Mouse (Mus musculus): ENCODE data around the gene Dchs2. TPM values are rescaled to one million over a fixed set of nuclear protein-coding genes. Genes with fewer than 3 reads are reported as not detected.
"Not testable (repeated sequence)": the region's sequence is repeated elsewhere in the genome, so short reads cannot be mapped to it uniquely, and the experiment has no call there.

Dchs2 gene
- polyA plus RNA-seq, 1 experiment from 2014 or later, result 0.12 TPM

DNA sequence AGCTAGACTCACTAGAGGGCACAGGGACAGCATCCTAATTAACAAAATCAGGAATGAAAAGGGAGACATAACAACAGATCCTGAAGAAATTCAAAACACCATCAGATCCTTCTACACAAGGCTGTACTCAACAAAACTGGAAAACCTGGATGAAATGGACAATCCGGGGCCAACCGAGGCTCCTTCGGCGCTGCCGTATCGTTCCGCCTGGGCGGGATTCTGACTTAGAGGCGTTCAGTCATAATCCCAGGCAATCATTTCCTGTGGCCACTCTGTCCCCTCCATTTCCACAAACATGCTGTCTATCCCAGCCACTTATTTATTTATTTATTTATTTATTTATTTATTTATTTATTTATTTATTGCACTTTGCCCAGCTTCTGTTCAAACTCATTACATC is 3.8 kb upstream of the Dchs2 start:
- not testable (repeated sequence) for H3K9ac ChIP-seq; H3K9me3 ChIP-seq (replicated peaks); H3K4me2 ChIP-seq; H3K4me3 ChIP-seq; ATAC-seq; H3K27ac ChIP-seq; H3K36me3 ChIP-seq (ENCODE audit: poor library complexity, severe bottlenecking)
- Histone ChIP-seq H3K4me1 (peaks cover 22% of the 10 kb centered on the region), H3K27me3 (peaks cover 48% of the 10 kb centered on the region)
- WGBS, result 95% methylated on average over 9 of the region's 9 CpGs

DNA sequence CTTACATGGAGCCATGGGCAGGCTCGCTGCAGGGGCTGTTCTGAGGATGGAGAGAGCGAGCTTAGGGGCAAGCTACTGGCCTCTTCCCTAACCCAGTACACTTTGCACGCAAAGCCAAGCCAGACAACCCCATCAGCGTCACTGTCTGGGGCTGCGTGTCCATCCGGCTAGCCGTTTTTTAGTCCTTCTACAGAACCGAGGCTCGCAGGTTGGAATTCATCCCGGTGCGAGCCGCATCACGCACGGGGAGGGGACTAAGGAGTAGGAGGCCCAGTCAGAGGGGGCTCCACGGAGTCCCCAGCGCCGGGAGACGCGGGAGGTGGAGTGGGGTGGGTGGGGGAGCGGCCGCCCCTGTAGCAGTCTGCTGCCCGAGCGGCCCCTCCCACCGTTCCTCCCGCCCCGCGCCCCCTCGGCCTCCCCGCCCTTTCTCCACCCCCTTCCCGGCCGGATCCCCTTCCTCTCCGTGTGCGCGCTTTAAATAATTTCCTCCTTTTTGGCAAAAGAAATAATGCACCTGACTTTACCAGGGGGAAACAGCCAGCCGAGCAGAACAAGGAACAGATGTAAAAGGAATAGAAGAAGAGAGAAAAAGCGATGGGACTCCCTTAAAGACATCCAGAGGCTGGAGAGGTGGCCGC is 541 bp upstream of the Dchs2 start:
- Histone ChIP-seq H3K9me3 (replicated peaks) (no peaks in the 10 kb centered on the region), H3K4me3 (peak overlapping the region; percentile 59), H3K4me2 (peak overlapping the region; percentile 99), H3K36me3 (ENCODE audit: poor library complexity, severe bottlenecking) (no peaks in the 10 kb centered on the region), H3K4me1 (peaks cover 27% of the 10 kb centered on the region), H3K27ac (no peak overlapping the region), H3K9ac (peak overlapping the region; percentile 63), H3K27me3 (peaks cover 70% of the 10 kb centered on the region)
- peak; percentile 68 for ATAC-seq
- 1% methylated on average over 35 of the region's 37 CpGs for WGBS

DNA sequence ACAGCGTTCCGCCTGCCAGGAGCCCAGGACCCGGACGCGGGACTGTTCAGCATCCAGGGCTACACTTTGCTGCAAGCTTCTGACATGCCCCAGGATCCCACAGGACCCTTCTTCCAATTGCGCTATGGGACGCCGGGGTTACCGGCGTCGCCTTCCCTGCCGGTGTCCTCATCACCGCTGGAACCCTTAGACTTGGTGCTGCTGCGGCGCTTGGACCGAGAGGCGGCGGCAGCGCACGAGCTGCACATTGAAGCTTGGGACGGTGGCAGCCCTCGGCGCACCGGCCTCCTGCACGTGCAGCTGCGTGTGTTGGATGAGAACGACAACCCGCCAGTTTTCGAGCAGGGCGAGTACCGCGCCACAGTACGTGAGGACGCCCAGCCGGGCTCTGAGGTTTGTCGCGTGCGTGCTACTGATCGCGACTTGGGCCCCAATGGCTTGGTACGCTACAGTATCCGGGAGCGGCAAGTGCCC is 738 bp downstream of the Dchs2 start:
- WGBS, result under 1% methylated on average over 43 of the region's 43 CpGs
- ATAC-seq, result peak; percentile 63
- H3K27ac ChIP-seq, result no peak overlapping the region
- peak overlapping the region; percentile 63 for H3K9ac ChIP-seq
- H3K4me3 ChIP-seq, result peak overlapping the region; percentile 59
- peaks cover 27% of the 10 kb centered on the region for H3K4me1 ChIP-seq
- H3K9me3 ChIP-seq (replicated peaks), result no peaks in the 10 kb centered on the region
- H3K36me3 ChIP-seq (ENCODE audit: poor library complexity, severe bottlenecking), result no peaks in the 10 kb centered on the region
- H3K27me3 ChIP-seq, result peaks cover 75% of the 10 kb centered on the region
- peak overlapping the region; percentile 99 for H3K4me2 ChIP-seq

DNA sequence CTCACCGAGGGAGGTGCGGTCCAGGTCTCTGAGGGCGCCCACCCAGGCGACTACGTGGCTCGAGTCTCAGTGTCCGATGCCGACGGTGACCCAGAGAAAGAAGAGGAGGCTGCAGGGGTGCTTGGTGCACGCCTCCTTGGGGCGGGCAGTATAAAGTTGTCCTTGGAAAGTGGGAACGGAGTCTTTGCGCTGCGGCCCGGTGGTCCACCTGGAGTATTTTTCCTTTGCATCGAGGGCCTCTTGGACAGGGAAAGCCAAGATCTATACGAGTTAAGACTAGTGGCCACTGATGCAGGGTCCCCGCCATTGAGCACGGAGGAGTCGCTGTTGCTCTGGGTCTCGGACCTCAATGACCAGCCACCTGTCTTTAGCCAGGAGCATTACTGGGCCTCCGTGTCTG is 1.4 kb downstream of the Dchs2 start:
- peaks cover 75% of the 10 kb centered on the region for H3K27me3 ChIP-seq
- no peak overlapping the region for H3K27ac ChIP-seq
- peak overlapping the region; percentile 59 for H3K4me3 ChIP-seq
- no peaks in the 10 kb centered on the region for H3K36me3 ChIP-seq (ENCODE audit: poor library complexity, severe bottlenecking)
- peaks cover 27% of the 10 kb centered on the region for H3K4me1 ChIP-seq
- peak overlapping the region; percentile 99 for H3K4me2 ChIP-seq
- ATAC-seq, result 0 out of 2 replicates have a peak, but pooled peaks have one; percentile 3
- H3K9me3 ChIP-seq (replicated peaks), result no peaks in the 10 kb centered on the region
- no peak overlapping the region; the same call in 1 of the 2 replicates for H3K9ac ChIP-seq
- WGBS, result 3% methylated on average over 22 of the region's 22 CpGs

DNA sequence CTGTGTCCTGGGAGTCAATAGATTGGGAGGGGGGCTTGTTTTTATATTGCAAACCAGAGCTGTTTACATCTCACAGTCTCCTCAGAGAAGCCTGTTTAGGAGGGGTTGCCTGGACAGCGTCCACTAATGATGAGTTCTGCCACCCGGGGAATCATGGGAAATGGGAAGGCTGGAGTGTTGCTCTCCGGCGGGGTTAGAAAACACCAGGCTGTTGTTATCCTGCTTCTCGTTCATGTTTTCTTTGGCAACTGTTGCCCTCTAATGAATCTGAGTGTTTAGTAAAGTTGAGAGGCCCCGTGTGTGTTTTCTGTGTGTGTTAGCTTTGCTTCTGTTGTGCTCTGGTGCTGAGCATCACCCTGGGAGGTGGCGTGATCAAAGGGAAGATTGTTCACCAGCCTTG is 8.7 kb downstream of the Dchs2 start:
- no peak overlapping the region for H3K4me2 ChIP-seq
- no peak overlapping the region for H3K9ac ChIP-seq
- ATAC-seq, result no peak
- no peak overlapping the region for H3K27ac ChIP-seq
- no peaks in the 10 kb centered on the region for H3K9me3 ChIP-seq (replicated peaks)
- no peaks in the 10 kb centered on the region for H3K36me3 ChIP-seq (ENCODE audit: poor library complexity, severe bottlenecking)
- peaks cover 8% of the 10 kb centered on the region; the same call in 1 of the 2 replicates for H3K27me3 ChIP-seq
- no peak overlapping the region for H3K4me3 ChIP-seq
- H3K4me1 ChIP-seq, result no peaks in the 10 kb centered on the region
- 60% methylated on average over 7 of the region's 7 CpGs for WGBS

DNA sequence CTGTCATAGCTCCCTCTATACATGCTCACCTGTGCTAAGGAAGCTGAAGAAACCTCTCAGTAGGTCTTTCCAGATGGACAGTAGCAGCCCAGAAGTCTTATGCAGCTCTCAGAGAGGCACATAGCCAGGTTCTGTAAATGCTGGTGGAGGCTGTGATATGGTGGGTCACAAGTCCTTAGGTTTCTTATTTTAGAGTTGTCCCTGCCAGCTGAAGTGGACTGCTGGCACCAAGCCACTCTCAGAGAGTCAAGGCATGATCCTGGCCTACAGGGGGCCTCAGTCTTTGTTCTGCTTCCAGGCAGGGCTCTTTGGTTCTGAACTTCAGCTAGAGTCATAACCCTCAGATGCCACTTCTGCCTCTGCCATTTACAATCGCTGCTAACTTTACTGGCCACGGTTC is 11.1 kb downstream of the Dchs2 start:
- no peak overlapping the region for H3K4me2 ChIP-seq
- no peaks in the 10 kb centered on the region for H3K36me3 ChIP-seq (ENCODE audit: poor library complexity, severe bottlenecking)
- no peaks in the 10 kb centered on the region for H3K9me3 ChIP-seq (replicated peaks)
- no peak overlapping the region for H3K27ac ChIP-seq
- no peaks in the 10 kb centered on the region for H3K4me1 ChIP-seq
- no peak for ATAC-seq
- H3K4me3 ChIP-seq, result no peak overlapping the region
- no peak overlapping the region for H3K9ac ChIP-seq
- 82% methylated on average over 2 of the region's 2 CpGs for WGBS
- no peaks in the 10 kb centered on the region for H3K27me3 ChIP-seq

DNA sequence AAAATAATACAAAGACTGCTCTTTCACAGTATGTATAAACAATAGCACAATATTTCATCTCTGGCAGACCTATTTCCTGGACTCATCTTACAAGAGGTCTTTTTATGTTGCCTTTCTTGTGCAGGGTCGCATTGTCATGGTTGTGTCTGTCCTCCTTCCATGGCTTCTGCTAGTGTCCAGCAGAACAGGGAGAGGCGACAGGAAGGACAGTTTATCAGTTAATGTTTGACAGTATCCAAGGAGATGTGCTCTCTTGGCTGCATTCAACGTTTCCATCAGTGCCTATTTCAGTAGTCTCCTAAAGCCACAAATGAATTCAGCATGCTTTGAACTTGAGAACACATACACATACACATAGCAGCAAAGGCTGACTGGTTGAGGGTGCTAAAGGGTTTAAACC is 17.9 kb downstream of the Dchs2 start:
- no peaks in the 10 kb centered on the region for H3K9me3 ChIP-seq (replicated peaks)
- H3K27ac ChIP-seq, result no peak overlapping the region
- H3K27me3 ChIP-seq, result no peaks in the 10 kb centered on the region
- no peak for ATAC-seq
- H3K36me3 ChIP-seq (ENCODE audit: poor library complexity, severe bottlenecking), result no peaks in the 10 kb centered on the region
- peaks cover 9% of the 10 kb centered on the region for H3K4me1 ChIP-seq
- 74% methylated on average over 3 of the region's 3 CpGs for WGBS
- H3K4me2 ChIP-seq, result no peak overlapping the region
- no peak overlapping the region for H3K4me3 ChIP-seq
- no peak overlapping the region for H3K9ac ChIP-seq

DNA sequence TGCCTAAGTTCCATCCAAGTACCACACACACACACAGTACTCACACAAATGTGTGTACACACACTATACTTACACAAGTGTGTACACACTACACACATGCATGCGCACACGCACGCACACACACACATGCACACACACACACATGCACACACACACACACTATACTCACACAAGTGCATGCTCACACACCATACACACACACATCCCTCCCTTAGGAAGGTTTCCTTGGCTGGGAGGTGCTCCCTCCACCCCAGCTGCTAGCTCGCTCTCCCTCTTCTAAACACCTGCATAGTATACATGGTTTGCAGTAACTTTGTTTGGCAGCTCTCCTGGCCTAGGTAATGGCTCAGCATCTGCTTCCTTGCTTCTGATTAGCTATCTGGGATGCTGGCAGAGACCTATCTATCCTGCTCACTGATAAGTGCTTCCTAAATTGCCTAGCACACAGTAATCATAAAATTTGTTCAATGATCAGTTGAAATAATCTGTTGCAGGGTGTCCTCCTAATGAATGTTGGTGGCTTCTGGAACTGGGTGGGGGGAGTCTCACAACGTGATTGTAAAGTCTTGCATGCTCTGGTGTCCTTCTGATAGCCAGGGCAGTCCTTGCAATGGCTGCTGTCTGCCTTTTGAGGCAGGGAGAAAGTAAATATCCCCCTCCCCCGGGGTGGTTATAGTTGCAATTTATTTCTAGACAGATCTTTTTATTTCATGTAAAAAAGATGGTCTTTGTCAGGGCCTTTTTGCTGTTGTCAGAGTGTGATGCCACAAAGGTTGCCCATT is 19.7 kb downstream of the Dchs2 start:
- H3K9ac ChIP-seq, result no peak overlapping the region
- peak; percentile 38 for ATAC-seq
- H3K27ac ChIP-seq, result no peak overlapping the region
- H3K36me3 ChIP-seq (ENCODE audit: poor library complexity, severe bottlenecking), result no peaks in the 10 kb centered on the region
- H3K27me3 ChIP-seq, result no peaks in the 10 kb centered on the region
- H3K9me3 ChIP-seq (replicated peaks), result no peaks in the 10 kb centered on the region
- WGBS, result 79% methylated on average over 6 of the region's 6 CpGs
- H3K4me1 ChIP-seq, result peaks cover 9% of the 10 kb centered on the region
- H3K4me2 ChIP-seq, result no peak overlapping the region
- no peak overlapping the region for H3K4me3 ChIP-seq

DNA sequence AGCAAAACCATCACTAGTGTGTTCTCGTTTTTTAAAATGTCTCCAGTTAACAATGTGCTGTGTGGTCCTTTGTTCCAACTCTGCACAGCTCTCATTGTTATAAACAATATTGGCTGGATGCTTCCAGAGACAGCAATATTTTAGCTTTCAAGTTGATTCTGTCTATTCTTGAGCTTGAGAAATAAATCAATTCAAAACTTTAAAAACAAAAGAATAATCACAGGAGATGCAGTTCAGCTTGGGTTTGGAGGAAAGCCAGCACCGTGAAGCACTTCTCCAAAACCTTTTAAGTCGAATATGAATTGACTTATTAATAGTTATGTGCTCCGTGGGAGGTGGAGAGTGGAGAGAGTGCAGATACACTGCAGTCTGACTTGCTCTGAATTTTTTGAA is 20.3 kb downstream of the Dchs2 start:
- WGBS, result 33% methylated on average over 4 of the region's 4 CpGs
- Histone ChIP-seq H3K27me3 (no peaks in the 10 kb centered on the region), H3K4me1 (peaks cover 9% of the 10 kb centered on the region), H3K4me2 (no peak overlapping the region), H3K9ac (no peak overlapping the region), H3K36me3 (ENCODE audit: poor library complexity, severe bottlenecking) (no peaks in the 10 kb centered on the region), H3K9me3 (replicated peaks) (no peaks in the 10 kb centered on the region), H3K4me3 (no peak overlapping the region), H3K27ac (no peak overlapping the region)
- ATAC-seq, result peak; percentile 62; the same call in 1 of the 2 replicates

DNA sequence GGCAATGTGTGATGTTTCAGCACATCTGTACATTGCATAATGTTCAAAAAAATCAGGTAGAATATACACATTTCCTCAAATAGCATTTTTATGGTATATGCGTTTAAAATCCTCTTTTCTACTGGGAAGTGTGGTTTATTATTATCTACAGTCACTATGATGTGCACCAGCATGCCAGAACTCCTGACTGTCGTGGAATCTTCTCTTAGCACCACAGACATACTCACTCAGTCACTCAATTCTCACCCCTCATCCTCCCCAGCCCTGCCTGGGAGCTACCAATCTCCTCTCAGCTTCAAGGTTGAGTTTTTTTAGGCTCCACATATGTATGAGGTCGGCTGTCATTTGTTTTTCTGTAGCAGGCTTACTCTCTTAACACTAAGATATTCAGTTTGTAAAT is 20.8 kb downstream of the Dchs2 start:
- no peaks in the 10 kb centered on the region for H3K36me3 ChIP-seq (ENCODE audit: poor library complexity, severe bottlenecking)
- H3K4me3 ChIP-seq, result no peak overlapping the region
- WGBS, result 75% methylated on average over 3 of the region's 3 CpGs
- H3K27me3 ChIP-seq, result no peaks in the 10 kb centered on the region
- ATAC-seq, result peak; percentile 48; the same call in 1 of the 2 replicates
- H3K9me3 ChIP-seq (replicated peaks), result no peaks in the 10 kb centered on the region
- no peak overlapping the region for H3K4me2 ChIP-seq
- peaks cover 9% of the 10 kb centered on the region for H3K4me1 ChIP-seq
- no peak overlapping the region for H3K27ac ChIP-seq
- no peak overlapping the region for H3K9ac ChIP-seq

DNA sequence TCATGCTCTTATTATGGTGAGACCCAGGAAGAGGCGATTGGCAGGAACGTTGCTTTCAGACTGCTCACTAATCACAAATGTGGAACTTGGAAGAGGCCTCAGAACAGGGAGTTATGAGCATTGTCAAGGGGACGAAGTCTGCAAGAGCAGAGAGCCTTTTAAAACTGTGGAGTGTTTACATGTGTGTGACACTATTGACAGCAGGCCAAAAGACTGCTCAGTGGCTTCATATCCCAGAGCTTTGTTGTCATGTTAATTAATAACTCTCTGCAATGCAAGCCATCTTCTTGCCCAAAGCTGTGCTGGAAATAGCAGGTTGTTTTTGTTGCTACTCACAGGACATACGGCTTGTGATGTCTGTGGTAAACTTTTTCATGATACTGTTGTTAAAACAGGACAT is 27.9 kb downstream of the Dchs2 start:
- Histone ChIP-seq H3K27ac (no peak overlapping the region), H3K4me1 (0 out of 2 replicates have a peak, but pooled peaks cover 4% of the 10 kb centered on the region), H3K4me3 (no peak overlapping the region), H3K36me3 (ENCODE audit: poor library complexity, severe bottlenecking) (no peaks in the 10 kb centered on the region), H3K4me2 (no peak overlapping the region), H3K9ac (no peak overlapping the region), H3K9me3 (replicated peaks) (no peaks in the 10 kb centered on the region), H3K27me3 (no peaks in the 10 kb centered on the region)
- ATAC-seq, result no peak
- 33% methylated on average over 4 of the region's 4 CpGs for WGBS

DNA sequence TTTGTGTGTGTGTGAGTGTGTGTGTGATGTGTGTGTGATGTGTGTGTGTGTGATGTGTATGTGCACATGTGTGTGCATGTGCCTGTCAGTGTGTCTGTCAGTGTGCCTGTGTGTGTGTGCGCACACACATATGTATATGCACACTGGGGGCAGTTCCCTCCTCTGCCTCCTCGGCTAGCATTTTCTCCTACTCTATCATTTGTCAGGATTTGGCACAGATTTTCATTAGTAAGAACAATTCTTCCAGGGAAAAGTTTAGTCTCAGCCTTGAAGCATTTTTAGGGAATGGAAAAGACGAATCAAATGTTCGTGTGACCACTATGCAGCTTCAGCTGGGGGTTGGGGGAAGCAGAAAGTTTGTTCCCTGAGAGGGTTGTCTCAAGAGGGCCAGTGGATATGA is 28.4 kb downstream of the Dchs2 start:
- WGBS, result 87% methylated on average over 4 of the region's 4 CpGs
- Histone ChIP-seq H3K27me3 (no peaks in the 10 kb centered on the region), H3K27ac (no peak overlapping the region), H3K9ac (no peak overlapping the region), H3K4me2 (no peak overlapping the region), H3K4me1 (peaks cover 5% of the 10 kb centered on the region; the same call in 1 of the 2 replicates), H3K9me3 (replicated peaks) (no peaks in the 10 kb centered on the region), H3K36me3 (ENCODE audit: poor library complexity, severe bottlenecking) (no peaks in the 10 kb centered on the region), H3K4me3 (no peak overlapping the region)
- ATAC-seq, result no peak
